Mouse (Mus musculus) v-Abl transformed pro-B cells (cell line): ENCODE results near the gene Dnaic1.

Experiments
- in situ Hi-C, 2 experiments: fragments of 400-800 bp; cut with MboI; formaldehyde crosslinking; loops; one replicate each; pipeline ENCODE4 v1.15.1; 2025; ENCODE audit not compliant: unreplicated experiment in 2 of 2

Dnaic1 gene

DNA sequence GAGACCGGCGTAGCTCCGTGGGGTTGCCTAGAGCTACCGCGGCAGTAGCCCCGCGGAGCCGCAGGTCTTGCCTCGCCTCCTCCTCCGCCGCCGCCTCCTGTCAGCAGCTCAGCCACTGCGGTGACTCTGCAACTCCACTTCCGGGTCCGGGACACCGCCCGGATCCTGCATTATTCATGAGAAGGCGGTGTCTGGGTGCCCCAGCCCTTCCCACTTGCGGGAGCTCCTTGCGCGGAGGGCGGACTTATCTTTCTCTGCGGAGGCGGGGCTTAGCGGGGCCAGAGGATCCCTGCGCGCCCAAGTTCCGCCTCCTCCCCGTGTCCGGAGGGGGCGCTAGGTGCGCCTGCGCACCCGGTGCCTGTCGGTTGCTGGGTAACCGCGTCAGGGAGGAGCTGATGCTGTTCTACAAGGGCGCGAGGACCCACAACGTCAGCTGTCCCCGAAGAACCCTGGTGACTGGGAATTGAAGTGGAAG, at the start of gene Dnaic1, which contains the start of gene Fam219a:
TSS of gene Dnaic1 (plus strand) at position 365 of the 475 bp plus-strand sequence.
TSS of gene Fam219a (minus strand) at position 128 of the 475 bp plus-strand sequence.
- in situ Hi-C loops, result loop anchor here (5.0 to 25.0 kb wide), 4 partner anchors 138 to 1432 kb away; partner anchors contain the start of genes 1700022I11Rik (in 1 of the 2), Aco1 (in 1 of the 2), Aptx (in 1 of the 2) and Dnaja1 (in 1 of the 2)

DNA sequence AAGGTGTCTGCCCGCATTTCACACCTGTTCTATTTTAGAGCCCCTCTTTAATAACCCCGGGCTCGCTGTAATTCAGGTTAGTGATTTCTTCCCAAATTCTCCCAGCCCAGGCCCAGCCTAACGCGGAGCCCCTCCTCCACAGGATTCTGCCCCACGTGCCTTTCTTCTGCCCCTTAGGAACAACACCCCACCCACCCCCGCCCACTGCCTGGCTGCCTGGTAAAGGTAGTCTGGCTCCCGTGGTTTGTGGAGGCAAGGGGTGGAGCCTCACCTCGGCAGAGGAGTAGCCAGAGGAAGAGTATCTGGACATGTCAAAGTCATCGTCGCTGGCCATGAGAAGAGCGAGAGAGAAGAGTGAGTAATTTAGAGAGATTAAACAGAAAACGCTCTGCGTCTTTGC, 48.9 kb upstream of the Dnaic1 start:
- in situ Hi-C loops, result no loop called here

DNA sequence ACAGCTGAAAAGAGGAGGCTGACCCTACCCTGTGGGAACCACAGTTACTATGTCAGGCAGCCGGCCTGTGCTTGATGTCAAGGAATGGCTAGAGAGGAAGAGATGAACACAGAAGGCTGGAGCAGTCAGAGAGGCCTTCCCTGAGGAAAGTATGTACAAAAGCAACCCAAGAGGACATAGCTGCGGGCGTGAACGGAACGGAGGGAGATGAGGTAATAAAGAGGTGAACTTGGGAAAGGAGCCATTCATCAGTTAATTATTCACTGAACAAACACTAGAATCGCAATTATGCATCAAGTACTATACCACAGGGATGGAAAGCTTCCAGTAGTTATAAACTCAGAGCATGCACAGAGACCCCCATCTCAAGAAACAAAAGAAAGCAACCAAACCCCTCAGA, 47.4 kb upstream of the Dnaic1 start:
- in situ Hi-C loops, result no loop called here

DNA sequence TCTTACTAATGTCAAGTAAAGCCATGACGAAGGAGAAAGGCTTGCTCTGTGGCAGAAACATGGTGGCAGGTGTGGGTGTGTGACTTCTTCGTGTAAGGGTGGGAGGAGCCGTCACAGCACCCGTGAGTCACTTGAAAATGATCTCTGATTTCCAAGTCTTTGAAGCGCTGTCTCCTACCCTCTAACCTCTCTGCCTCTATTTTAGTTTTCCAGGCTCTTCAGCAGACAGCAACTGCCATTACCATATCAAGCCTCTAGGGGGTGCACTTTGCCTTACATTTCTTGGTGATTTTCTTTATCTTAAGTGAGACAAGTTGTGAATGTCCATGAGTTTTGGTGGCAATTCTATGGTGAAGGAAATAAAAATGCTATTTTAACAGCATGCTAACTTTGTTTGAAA, 46.8 kb upstream of the Dnaic1 start:
- in situ Hi-C loops, result no loop called here

DNA sequence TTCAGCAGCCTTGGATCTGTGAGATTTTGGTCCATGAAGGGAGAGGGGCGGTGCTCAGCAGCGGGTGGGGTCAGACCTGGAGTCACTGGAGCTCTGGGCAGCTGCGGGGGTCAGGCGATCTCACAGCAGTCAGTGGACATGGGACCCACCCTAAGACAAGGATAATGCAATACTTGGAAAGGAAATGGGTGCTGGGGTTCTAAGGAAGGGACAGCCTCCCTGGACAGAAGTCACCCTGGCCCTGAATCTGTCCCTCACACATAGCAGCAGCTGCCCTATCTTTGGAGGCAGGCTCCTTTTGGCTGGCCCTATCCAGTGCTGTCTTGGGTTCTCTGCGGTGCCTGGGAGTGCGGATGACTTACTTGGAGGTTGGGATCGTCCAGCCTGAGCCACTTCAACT, 45.7 kb upstream of the Dnaic1 start:
- in situ Hi-C loops, result no loop called here

DNA sequence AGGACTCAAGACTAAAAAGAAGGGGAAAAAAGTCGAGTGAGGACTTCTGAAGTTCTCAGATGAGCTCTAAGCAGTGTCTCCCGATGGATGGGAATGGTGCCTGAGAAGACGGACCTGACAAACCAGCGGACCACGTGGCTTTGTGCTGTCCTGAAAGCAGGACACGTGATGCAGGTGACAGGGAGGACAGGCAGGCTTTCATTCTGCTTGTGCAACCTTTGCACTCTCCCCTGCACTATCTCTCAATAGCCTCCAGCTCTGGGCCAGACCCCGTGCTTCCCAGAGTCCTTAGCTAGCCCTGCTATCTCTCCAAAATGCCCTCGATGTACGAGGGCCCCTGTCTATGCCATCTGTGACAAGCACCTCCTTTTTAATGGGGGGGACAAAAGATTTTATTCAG, 44.7 kb upstream of the Dnaic1 start:
- in situ Hi-C loops, result no loop called here

DNA sequence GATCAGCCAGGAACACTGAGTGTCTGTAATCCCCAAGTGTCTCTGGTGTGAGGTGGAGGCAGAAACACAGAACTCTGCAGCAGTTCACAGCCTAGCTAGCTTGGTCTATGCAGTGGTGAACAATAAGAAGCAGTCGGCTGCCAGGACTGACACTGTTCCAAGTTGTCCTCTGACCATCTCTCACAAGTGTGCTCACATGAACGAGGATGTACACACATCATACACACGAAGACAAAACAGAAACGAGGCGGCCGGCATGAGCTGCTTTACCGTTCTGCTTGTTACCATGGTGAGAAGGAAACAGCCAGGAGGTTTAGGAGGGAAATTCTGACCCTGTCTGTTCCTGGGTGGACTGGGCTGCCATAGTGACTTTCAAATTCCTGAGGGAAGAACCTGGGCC, 43.0 kb upstream of the Dnaic1 start:
- in situ Hi-C loops, result no loop called here

DNA sequence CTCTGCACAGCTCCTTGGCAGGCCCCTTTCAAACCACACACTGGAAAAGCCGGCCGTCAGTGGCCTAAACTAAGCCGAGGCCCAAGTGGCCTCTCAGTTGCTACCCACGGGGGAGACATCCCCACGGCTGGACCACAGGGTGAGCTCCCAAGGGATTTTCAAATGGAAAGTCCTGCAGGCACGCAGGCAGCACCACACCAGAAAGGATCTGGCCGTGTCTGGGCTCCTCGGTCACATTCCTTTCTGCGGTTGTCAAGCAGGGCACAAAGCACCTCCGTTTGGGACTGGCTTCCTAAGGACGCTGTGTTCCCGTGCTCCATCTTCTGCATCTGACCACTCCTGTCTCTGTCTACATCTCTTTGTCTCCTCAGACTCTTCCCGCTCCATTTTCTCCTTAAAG, 42.5 kb upstream of the Dnaic1 start:
- in situ Hi-C loops, result no loop called here

DNA sequence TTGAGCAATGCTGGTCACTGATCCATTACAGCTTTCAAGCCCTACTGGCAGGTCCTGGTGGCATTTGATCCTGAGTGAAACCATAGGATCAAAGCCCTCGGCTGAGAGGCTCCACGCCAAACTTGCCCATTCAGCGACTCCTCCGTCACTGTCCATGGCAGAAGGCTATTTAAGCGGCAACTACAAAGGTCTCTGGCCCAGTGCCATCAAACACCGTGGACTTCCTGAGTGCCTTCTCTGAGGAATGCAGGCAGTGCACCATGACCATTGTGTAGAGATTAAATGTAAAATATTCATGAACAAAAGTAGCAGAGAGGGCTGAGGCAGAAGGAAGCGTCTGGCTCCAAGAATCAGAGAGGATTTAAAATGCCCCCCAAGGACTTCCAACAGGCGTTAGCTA, 41.6 kb upstream of the Dnaic1 start:
- in situ Hi-C loops, result no loop called here

DNA sequence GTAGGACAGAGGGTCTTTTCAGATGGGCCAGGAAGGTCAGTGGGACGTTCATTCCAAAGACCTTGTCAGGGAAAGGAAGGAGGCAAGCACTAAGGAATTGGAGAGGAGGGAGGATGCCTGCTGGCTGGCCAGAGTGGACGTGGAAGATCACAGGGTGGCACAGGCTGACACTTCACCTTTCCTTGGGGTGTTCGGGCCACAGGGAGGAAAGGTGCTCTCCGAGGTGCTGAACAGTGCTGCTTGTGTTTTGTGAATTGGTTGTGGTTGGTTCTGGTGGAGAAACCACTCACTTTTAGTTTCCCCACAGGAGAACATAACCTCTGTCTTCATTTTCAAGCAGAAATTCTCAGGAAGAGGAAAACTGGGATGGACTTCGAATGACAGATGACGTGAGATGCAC, 37.2 kb upstream of the Dnaic1 start:
- in situ Hi-C loops, result no loop called here

DNA sequence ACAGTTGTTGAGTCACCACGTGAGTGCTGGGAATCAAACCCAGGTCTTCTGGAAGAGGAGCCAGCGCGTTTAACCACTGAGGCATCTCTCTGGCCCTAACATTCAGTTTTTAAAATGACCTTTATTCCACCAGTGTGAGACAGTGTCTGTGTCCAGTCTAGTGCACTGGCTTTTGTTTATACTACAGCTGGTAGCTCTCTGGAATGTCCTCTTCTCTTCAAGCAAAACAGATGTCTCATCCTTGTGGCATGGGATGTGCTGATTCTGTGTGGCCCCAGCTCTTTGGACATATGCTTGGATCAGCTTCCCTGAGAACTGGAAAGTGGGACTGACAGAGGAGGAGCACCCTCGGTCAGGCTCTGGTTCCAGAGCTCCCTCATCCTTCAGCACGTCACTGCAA, 34.7 kb upstream of the Dnaic1 start:
- in situ Hi-C loops, result no loop called here

DNA sequence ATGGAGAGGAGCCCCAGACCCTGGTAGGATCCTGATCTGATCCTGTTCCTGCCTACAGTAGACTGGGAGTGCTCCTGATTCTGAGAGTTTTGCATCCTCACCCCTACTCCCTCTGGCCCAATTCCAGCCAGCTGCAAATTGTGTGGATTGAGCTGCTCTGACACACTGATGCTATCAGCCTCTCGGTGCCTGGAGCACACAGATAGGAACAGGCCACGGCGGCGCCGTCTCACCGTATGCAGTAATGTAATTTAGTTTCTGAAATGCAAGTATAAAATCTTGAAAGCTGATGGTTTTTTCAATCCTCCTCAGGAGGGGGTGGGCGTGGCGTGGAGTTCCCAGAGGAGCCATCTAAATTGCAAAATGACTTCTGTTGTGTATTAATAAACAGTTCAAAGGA, 27.4 kb upstream of the Dnaic1 start:
- in situ Hi-C loops, result no loop called here

DNA sequence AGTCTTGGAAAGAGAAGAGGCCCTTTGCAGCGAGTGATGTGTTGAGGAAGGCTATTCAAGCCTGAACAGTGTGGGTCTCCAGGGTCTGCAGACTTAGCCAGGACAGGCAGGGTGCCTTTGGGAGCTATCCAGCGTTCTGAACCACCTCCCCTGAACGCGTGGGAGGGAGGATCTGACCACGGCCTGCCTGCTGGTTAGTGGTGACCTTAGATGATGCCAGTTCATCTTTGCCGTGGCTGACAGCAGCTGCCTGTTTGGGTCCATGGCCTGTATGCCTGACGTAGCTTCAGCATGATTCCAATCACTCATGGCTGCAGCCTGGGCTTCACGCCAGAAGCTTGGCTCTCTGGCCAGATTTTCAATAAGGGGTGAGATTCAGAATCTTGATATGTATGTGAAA, 23.6 kb upstream of the Dnaic1 start:
- in situ Hi-C loops, result no loop called here

DNA sequence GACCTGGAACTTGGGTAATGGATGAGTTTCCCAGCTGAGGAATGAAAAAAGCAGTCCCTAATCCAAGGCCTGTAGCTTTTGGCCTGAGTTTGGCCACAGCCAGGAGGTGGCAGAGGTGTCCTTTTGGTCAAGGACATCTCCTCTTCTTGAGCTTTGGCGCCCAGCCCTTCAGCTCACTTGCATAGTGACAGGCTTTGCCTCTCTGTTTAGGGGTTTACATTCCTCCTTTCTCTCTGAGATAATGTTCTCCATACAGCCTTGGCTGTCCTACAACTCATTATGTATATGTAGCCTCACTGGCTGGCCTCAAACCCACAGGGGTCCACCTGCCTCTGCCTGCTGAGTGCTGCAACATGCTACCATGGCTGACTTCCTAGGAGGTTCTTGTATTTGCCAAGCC, 22.5 kb upstream of the Dnaic1 start:
- in situ Hi-C loops, result no loop called here

DNA sequence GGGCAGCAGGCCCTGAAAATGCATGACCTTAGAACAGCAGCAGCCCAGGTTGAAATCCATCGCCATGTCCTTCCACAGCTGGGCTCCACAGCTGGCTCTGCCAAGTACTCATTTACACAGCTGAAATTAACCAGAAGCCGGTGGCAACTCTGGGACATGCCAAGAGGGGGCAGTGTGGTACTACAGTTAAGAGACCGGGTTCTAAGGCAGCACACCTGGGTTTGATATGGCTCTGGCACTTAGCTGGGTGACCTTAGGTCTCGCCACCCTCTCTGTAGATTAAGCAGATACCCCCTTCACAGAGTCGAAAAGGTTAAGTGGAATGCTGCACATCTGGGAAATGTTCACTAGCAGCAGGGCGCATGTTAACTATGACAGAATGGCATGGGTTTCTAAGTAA, 17.0 kb upstream of the Dnaic1 start:
- in situ Hi-C loops, result loop anchor here (5.0 to 25.0 kb wide), 4 partner anchors 155 to 1415 kb away; partner anchors contain the start of genes 1700022I11Rik (in 1 of the 2), Aco1 (in 1 of the 2), Aptx (in 1 of the 2) and Dnaja1 (in 1 of the 2)

DNA sequence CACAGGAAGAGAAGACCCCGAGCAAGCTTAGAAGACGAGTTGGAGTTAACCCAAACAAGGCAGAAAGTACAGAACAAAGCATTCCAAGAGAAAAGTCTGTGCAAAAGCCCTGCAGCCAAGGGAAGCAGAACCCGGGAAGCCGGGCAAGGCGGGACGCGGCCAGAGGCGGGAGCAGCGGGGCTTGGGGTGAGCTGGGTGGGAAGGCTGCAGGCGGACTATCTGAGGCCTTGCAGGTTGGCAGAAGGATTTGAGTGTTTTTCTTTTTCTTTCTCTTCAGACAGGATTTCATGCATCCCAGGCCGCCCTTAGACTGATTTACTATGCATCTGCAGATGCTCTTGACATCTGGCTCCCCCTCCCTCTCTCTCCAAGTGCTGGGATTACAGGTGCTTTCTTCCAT, 16.5 kb upstream of the Dnaic1 start:
- in situ Hi-C loops, result loop anchor here (5.0 to 25.0 kb wide), 4 partner anchors 154 to 1416 kb away; partner anchors contain the start of genes 1700022I11Rik (in 1 of the 2), Aco1 (in 1 of the 2), Aptx (in 1 of the 2) and Dnaja1 (in 1 of the 2)

DNA sequence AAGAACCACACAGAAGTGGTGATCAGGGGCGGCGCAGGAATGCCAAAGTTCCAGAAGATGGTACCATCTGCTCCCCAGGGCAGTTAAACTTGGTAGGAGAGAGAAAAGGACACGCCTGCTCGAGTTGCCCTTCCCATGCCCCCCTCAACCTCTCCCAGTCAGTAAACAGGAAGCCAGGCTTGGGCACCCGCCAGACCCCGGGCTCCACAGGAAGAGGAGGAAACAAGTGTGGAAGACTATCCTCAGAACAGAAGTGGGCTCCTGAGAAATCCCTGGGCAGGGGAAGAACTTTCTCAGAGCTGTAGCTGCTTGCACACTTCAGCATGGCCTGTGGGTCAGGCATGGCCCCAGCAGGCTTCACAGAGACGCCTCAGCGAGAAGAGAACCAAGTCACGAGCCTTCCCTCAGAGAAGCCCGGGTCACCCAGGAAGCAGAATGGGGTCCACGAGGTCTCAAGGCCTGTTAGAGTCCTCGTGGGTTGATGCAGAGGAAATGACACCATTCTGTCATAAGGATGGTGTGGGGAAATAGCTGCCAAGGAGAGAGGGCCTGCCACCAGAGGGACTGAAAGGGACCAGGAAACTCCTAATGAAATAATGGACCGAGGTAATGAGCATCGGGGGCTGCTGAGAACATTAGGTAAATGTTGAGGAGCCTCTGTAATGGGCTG, 14.4 kb upstream of the Dnaic1 start:
- in situ Hi-C loops, result loop anchor here (5.0 to 25.0 kb wide), 5 partner anchors 57 to 1418 kb away; partner anchors contain the start of genes 1700022I11Rik (in 1 of the 2), Aco1 (in 1 of the 2), Aptx (in 1 of the 2) and Dnaja1 (in 1 of the 2)

DNA sequence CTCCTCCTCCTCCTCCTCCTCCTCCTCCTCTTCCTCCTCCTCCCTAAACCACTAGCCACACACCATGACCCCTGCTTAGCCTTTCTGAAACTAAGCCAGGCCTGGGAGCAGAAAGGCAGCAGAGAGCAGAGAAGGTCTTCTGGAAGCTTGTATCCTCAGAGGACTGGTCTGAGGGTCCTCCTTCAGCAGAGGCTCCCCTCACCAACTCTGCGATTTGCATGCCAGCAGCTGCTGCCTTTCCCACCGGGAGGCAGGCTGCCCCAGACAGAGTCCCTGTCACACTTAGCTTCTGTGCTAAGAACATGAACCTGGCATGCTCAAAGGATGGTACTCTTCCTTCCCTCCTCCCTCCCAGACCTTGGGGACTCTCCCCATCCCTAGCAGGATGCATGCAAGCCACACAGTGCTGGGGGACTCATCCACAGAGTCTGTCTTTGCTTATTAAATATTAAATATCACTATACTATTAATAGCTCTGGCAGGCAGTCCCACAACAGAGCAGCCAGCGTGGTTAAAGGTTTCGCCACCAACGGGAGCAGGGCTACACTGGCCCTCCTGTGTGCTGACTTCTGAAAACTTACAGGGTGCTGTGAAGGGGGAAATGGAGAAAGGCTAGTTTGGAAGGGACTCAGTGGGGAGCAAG, 13.1 kb upstream of the Dnaic1 start:
- in situ Hi-C loops, result loop anchor here (5.0 to 25.0 kb wide), 4 partner anchors 56 to 1419 kb away; partner anchors contain the start of genes 1700022I11Rik (in 1 of the 2), Aco1 (in 1 of the 2), Aptx (in 1 of the 2) and Dnaja1 (in 1 of the 2)

DNA sequence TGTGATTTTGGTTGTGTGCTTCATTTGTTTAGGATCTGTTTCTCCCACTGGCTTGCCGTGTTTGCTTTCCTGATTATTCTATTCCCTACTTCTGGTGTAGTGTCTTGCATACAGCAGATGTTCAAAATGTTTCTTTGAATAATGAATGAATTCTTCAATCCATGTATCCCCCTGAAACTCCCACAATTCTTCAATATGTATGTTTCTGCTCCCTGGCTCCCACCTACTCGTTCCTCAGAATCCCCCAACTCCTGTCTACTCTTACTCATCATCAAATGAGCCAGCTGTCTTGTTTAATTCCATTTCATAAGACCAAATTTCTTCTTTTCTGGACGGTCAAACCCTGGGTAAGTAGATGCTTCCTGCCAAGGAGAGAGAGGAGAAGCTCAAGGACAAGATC, 12.5 kb upstream of the Dnaic1 start:
- in situ Hi-C loops, result loop anchor here (5.0 to 25.0 kb wide), 4 partner anchors 55 to 1420 kb away; partner anchors contain the start of genes 1700022I11Rik (in 1 of the 2), Aco1 (in 1 of the 2), Aptx (in 1 of the 2) and Dnaja1 (in 1 of the 2)

DNA sequence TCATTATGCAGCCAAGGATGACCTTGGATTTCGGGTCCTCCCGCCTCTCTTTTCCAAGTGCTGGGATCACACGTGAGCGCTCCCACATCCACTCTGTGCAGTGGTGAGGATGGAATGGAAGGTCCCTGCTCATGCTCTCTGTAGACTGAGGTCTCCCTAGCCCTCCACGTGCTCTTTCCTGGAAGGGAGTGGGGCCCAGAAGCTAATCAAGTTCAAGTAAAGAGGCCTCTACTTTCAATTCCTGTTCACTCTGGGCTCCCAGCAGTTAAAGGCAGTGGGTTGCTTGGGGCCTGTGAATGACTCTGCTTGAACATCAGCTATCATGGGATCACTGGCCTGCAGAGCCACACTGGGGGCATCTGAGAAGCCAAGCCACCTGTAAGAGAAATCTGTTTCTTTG, 6.3 kb upstream of the Dnaic1 start:
- in situ Hi-C loops, result loop anchor here (5.0 to 25.0 kb wide), 4 partner anchors 44 to 1426 kb away; partner anchors contain the start of genes 1700022I11Rik (in 1 of the 2), Aco1 (in 1 of the 2), Aptx (in 1 of the 2) and Dnaja1 (in 1 of the 2)

DNA sequence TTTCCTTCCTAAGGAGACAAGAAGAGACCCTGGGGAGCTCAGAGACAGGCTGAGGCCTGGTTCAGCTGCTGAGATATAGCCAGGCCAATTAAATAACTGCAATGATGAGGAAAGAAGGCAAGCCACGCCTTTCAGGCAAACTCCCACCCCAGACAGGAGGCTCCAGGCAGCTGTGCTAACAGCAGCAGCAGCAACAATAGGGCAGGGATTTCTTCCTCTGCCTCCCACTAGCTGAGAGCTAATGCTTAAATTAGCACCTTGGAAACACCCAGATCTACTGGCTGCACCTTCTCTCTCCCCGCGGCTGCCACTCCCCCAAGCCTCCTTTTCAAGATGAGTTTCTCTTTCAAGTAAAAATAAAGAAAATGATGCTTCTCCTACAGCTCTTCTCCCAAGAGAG, 3.5 kb upstream of the Dnaic1 start:
- in situ Hi-C loops, result loop anchor here (5.0 to 25.0 kb wide), 4 partner anchors 141 to 1429 kb away; partner anchors contain the start of genes 1700022I11Rik (in 1 of the 2), Aco1 (in 1 of the 2), Aptx (in 1 of the 2) and Dnaja1 (in 1 of the 2)
